Mouse (Mus musculus): ENCODE data around the gene Rnf214. TPM values are rescaled to one million over a fixed set of nuclear protein-coding genes. Genes with fewer than 3 reads are reported as not detected.

Rnf214 gene
- polyA plus RNA-seq, 1 experiment from 2014 or later, result 98.3 TPM

Small RNA genes within 50 kb of the gene (microRNA-seq; reads per million reads assigned to microRNA genes)
- gene Mir7087, result not detected

Other genes starting within 250 kb of the Rnf214 start
- gene Cep164, start 78.2 kb downstream of the Rnf214 start, polyA plus RNA-seq (2015; fragmentation: Nextera tagmentation; extraction: Ambion mirVana), result 11.6 and 17.9 TPM in 2 replicates
- gene Bace1, start 68.3 kb downstream of the Rnf214 start, polyA plus RNA-seq (2015; fragmentation: Nextera tagmentation; extraction: Ambion mirVana), result 46.9 and 51.7 TPM in 2 replicates
- 22.9 and 30.5 TPM in 2 replicates for gene Pcsk7, start 414 bp downstream of the Rnf214 start, polyA plus RNA-seq (2015; fragmentation: Nextera tagmentation; extraction: Ambion mirVana)
- 5.0 and 5.6 TPM in 2 replicates for gene Tagln, start 29.1 kb upstream of the Rnf214 start, polyA plus RNA-seq (2015; fragmentation: Nextera tagmentation; extraction: Ambion mirVana)
- 39.6 and 42.7 TPM in 2 replicates for gene Sidt2, start 48.3 kb upstream of the Rnf214 start, polyA plus RNA-seq (2015; fragmentation: Nextera tagmentation; extraction: Ambion mirVana)
- 291 and 321 TPM in 2 replicates for gene Pafah1b2, start 105.8 kb upstream of the Rnf214 start, polyA plus RNA-seq (2015; fragmentation: Nextera tagmentation; extraction: Ambion mirVana)
- 4.9 and 5.3 TPM in 2 replicates for gene Sik3, start 105.9 kb upstream of the Rnf214 start, polyA plus RNA-seq (2015; fragmentation: Nextera tagmentation; extraction: Ambion mirVana)